Mouse (Mus musculus) myocyte (in vitro differentiated cells): ENCODE measurements around the gene Cyth3.

Source experiments
- CEBPB ChIP-seq: IDR thresholded peaks from 2 replicates; pipeline ENCODE4 v1.6.1; 2011; ENCODE audit warnings: mild to moderate bottlenecking, moderate library complexity; ENCODE audit not compliant: poor library complexity, insufficient read depth, severe bottlenecking
- E2F4 ChIP-seq: IDR thresholded peaks from one replicate; pipeline ENCODE4 v1.6.1; 2011; ENCODE audit warnings: mild to moderate bottlenecking, control low read depth, moderate library complexity; ENCODE audit not compliant: insufficient read depth
- MAX ChIP-seq: IDR thresholded peaks from one replicate; pipeline ENCODE4 v1.6.1; 2011; ENCODE audit warnings: low read depth, mild to moderate bottlenecking, control low read depth
- POLR2A ChIP-seq: IDR thresholded peaks from one replicate; pipeline ENCODE4 v1.6.1; 2011; ENCODE audit warnings: low read depth, mild to moderate bottlenecking, control low read depth, moderate library complexity; ENCODE audit not compliant: insufficient read length
- POLR2AphosphoS2 ChIP-seq: IDR thresholded peaks from one replicate; pipeline ENCODE4 v1.6.1; 2011; ENCODE audit warnings: low read depth, control low read depth; ENCODE audit not compliant: insufficient read length
- USF1 ChIP-seq: IDR thresholded peaks from one replicate; pipeline ENCODE4 v1.6.1; 2011; ENCODE audit warnings: low read depth, mild to moderate bottlenecking, control low read depth, moderate library complexity

GRCm38 (mm10) chr5:143594291-143595065 is 27.8 kb upstream of the Cyth3 start:
- TF ChIP-seq CEBPB (no peak), POLR2A (no peak), E2F4 (no peak), MAX (no peak), USF1 (no peak), POLR2AphosphoS2 (no peak)
